Mouse (Mus musculus): ENCODE data around the gene Trpm7. TPM values are rescaled to one million over a fixed set of nuclear protein-coding genes. Genes with fewer than 3 reads are reported as not detected.
A peak's percentile ranks its signal among the peaks of the same experiment; 100 is the strongest.

Trpm7 gene
- total RNA-seq, 2 experiments from 2014 or later = 35.4 to 40.2 TPM

- DNase-seq (ENCODE audit: extremely low spot score in 1 of 2, low spot score in 2 of 2) = no peak
- TF ChIP-seq CTCF (IDR thresholded peaks at IDR 0.05) = no peak
- intact Hi-C loops (cut with DNase I) = no loop called here
- no peak overlapping the region for H3K27ac ChIP-seq
- H3K4me3 ChIP-seq = no peak overlapping the region
These were observed 2.0 kb upstream of the Trpm7 start for GRCm38 (mm10) chr2:126877991-126878390.

- Histone ChIP-seq H3K27ac (peak overlapping the region; percentile 99), H3K4me3 (peak overlapping the region; percentile 89)
- peak; percentile 26 to 33 for DNase-seq (ENCODE audit: extremely low spot score in 1 of 2, low spot score in 2 of 2)
- no peak for TF ChIP-seq CTCF (IDR thresholded peaks at IDR 0.05)
- intact Hi-C loops (cut with DNase I) = loop anchor here (1.0 kb wide), 1 partner anchor 58 kb away; the partner anchor contains the start of gene Sppl2a
These were observed 554 bp downstream of the Trpm7 start for GRCm38 (mm10) chr2:126875516-126875835.

- intact Hi-C loops (cut with DNase I) = loop anchor here (1.0 kb wide), 1 partner anchor 58 kb away; the partner anchor contains the start of gene Sppl2a
- DNase-seq (ENCODE audit: extremely low spot score in 1 of 2, low spot score in 2 of 2) = no peak
- TF ChIP-seq CTCF (IDR thresholded peaks at IDR 0.05) = peak; percentile 26; the same call in 1 of the 2 replicates
- peak overlapping the region; percentile 99 for H3K27ac ChIP-seq
- peak overlapping the region; percentile 89 for H3K4me3 ChIP-seq
These were observed 1.1 kb downstream of the Trpm7 start for GRCm38 (mm10) chr2:126874809-126875515.

- no peak overlapping the region for H3K4me3 ChIP-seq
- no peak for TF ChIP-seq CTCF (IDR thresholded peaks at IDR 0.05)
- H3K27ac ChIP-seq = no peak overlapping the region
- intact Hi-C loops (cut with DNase I) = no loop called here
- DNase-seq (ENCODE audit: extremely low spot score in 1 of 2, low spot score in 2 of 2) = no peak
These were observed 9.7 kb downstream of the Trpm7 start for GRCm38 (mm10) chr2:126866301-126866700.

GRCm38 (mm10) chr2:126865501-126866199, 10.4 kb downstream of the Trpm7 start:
- TF ChIP-seq CTCF (IDR thresholded peaks at IDR 0.05) = no peak
- no peak overlapping the region for H3K4me3 ChIP-seq
- no peak for DNase-seq (ENCODE audit: extremely low spot score in 1 of 2, low spot score in 2 of 2)
- intact Hi-C loops (cut with DNase I) = no loop called here
- H3K27ac ChIP-seq = no peak overlapping the region

- H3K4me3 ChIP-seq = no peak overlapping the region
- no peak overlapping the region for H3K27ac ChIP-seq
- DNase-seq (ENCODE audit: extremely low spot score in 1 of 2, low spot score in 2 of 2) = no peak
- no peak for TF ChIP-seq CTCF (IDR thresholded peaks at IDR 0.05)
- intact Hi-C loops (cut with DNase I) = no loop called here
These were observed 11.0 kb downstream of the Trpm7 start for GRCm38 (mm10) chr2:126865026-126865425.

GRCm38 (mm10) chr2:126844751-126845150, 31.3 kb downstream of the Trpm7 start:
- intact Hi-C loops (cut with DNase I) = loop anchor here (5.0 kb wide), 1 partner anchor 37 kb away; no protein-coding TSS in a partner anchor
- no peak for TF ChIP-seq CTCF (IDR thresholded peaks at IDR 0.05)
- DNase-seq (ENCODE audit: extremely low spot score in 1 of 2, low spot score in 2 of 2) = no peak
- H3K4me3 ChIP-seq = no peak overlapping the region
- H3K27ac ChIP-seq = no peak overlapping the region

- no peak for TF ChIP-seq CTCF (IDR thresholded peaks at IDR 0.05)
- no peak overlapping the region for H3K4me3 ChIP-seq
- H3K27ac ChIP-seq = no peak overlapping the region
- no peak for DNase-seq (ENCODE audit: extremely low spot score in 1 of 2, low spot score in 2 of 2)
- intact Hi-C loops (cut with DNase I) = loop anchor here (10.0 kb wide), 1 partner anchor 386 kb away; no protein-coding TSS in a partner anchor
These were observed 37.2 kb downstream of the Trpm7 start for GRCm38 (mm10) chr2:126838848-126839247.

- no peak for DNase-seq (ENCODE audit: extremely low spot score in 1 of 2, low spot score in 2 of 2)
- intact Hi-C loops (cut with DNase I) = no loop called here
These were observed 58.6 kb downstream of the Trpm7 start for GRCm38 (mm10) chr2:126817414-126817813.

GRCm38 (mm10) chr2:126816644-126817347, 59.2 kb downstream of the Trpm7 start:
- no peak for DNase-seq (ENCODE audit: extremely low spot score in 1 of 2, low spot score in 2 of 2)
- intact Hi-C loops (cut with DNase I) = no loop called here
- Histone ChIP-seq H3K27ac (no peak overlapping the region), H3K4me3 (no peak overlapping the region)
- no peak for TF ChIP-seq CTCF (IDR thresholded peaks at IDR 0.05)

More at GRCm38 (mm10) chr2:126817414-126817813, 58.6 kb downstream of the Trpm7 start:
- Histone ChIP-seq H3K4me3 (no peak overlapping the region), H3K27ac (no peak overlapping the region)
- TF ChIP-seq CTCF (IDR thresholded peaks at IDR 0.05) = no peak

- intact Hi-C loops (cut with DNase I) = no loop called here
- H3K27ac ChIP-seq = no peak overlapping the region
- no peak overlapping the region for H3K4me3 ChIP-seq
- no peak for DNase-seq (ENCODE audit: extremely low spot score in 1 of 2, low spot score in 2 of 2)
- TF ChIP-seq CTCF (IDR thresholded peaks at IDR 0.05) = no peak
These were observed 60.2 kb downstream of the Trpm7 start for GRCm38 (mm10) chr2:126815822-126816221.

GRCm38 (mm10) chr2:126801980-126802379, 74.0 kb downstream of the Trpm7 start:
- TF ChIP-seq CTCF (IDR thresholded peaks at IDR 0.05) = no peak
- intact Hi-C loops (cut with DNase I) = no loop called here

More at GRCm38 (mm10) chr2:126801980-126802379, 74.0 kb downstream of the Trpm7 start:
- no peak for DNase-seq (ENCODE audit: extremely low spot score in 1 of 2, low spot score in 2 of 2)
- no peak overlapping the region for H3K4me3 ChIP-seq
- H3K27ac ChIP-seq = no peak overlapping the region
